16 mouse cellular contexts compared by ENCODE assay signal in genomic region chr10:68864606-68865378, GRCm38 (mm10).
DNase-seq lines count a peak whose midpoint lies in the region; ATAC-seq and TF ChIP-seq lines count a peak whose summit lies in the region.
"Had no signal": no experiment of that assay in that cellular context is flagged by ENCODE, and none has a peak within 500 bp of the region (broad histone marks: within the 10 kb centered on the region; RNA-seq: fewer than 3 reads in every experiment).

No protein-coding gene starts in this region.

- TF ChIP-seq CTCF in heart, adult 2 months (IDR thresholded peaks at IDR 0.05) = no peak

- TF ChIP-seq POLR2A in heart, adult 2 months (IDR thresholded peaks at IDR 0.05; ENCODE audit: insufficient read depth, low read depth, low read length) = no peak

- no peaks in the 10 kb centered on the region; the same call in 1 of the 2 replicates for H3K4me1 ChIP-seq in heart, adult 2 months (ENCODE audit: control insufficient read depth, insufficient read depth, low read length)
- peaks cover 13% of the 10 kb centered on the region for H3K4me1 ChIP-seq in embryonic facial prominence, embryonic 15.5 days
- no peaks in the 10 kb centered on the region for H3K4me1 ChIP-seq in intestine, embryonic 16.5 days (ENCODE audit: control insufficient read depth, insufficient read depth, low read length)
- H3K4me1 ChIP-seq: liver, embryonic 12.5 days had no signal

- H3K36me3 ChIP-seq in heart, adult 2 months (ENCODE audit: control insufficient read depth, insufficient read depth, low read length) = no peaks in the 10 kb centered on the region
- H3K36me3 ChIP-seq in embryonic facial prominence, embryonic 15.5 days = no peaks in the 10 kb centered on the region
- no peaks in the 10 kb centered on the region for H3K36me3 ChIP-seq in intestine, embryonic 16.5 days (ENCODE audit: control insufficient read depth, insufficient read depth, low read length)
- H3K36me3 ChIP-seq: heart, embryonic 15.5 days; liver, embryonic 12.5 days; neural tube, embryonic 13.5 days had no signal

- intact Hi-C loops in heart, adult 2 months (cut with DNase I) = no loop called here

- H3K9me3 ChIP-seq in embryonic facial prominence, embryonic 15.5 days (replicated peaks) = no peaks in the 10 kb centered on the region
- H3K9me3 ChIP-seq in intestine, embryonic 16.5 days (ENCODE audit: control insufficient read depth, low read length) = no peaks in the 10 kb centered on the region
- H3K9me3 ChIP-seq: heart, embryonic 15.5 days; liver, embryonic 12.5 days; neural tube, embryonic 13.5 days had no signal

- peak overlapping the region; percentile 17; the same call in 1 of the 2 replicates for H3K27ac ChIP-seq in heart, adult 2 months
- H3K27ac ChIP-seq in embryonic facial prominence, embryonic 15.5 days (replicated peaks) = peak overlapping the region; percentile 85
- H3K27ac ChIP-seq in intestine, embryonic 16.5 days (ENCODE audit: low read length) = no peak overlapping the region
- H3K27ac ChIP-seq: heart, embryonic 15.5 days; left cerebral cortex, adult 2 months; liver, embryonic 12.5 days; neural tube, embryonic 13.5 days had no signal

- no peak overlapping the region for H3K4me2 ChIP-seq in embryonic facial prominence, embryonic 15.5 days (replicated peaks)
- H3K4me2 ChIP-seq in intestine, embryonic 16.5 days (ENCODE audit: low read depth, low read length) = no peak overlapping the region
- H3K4me2 ChIP-seq: heart, embryonic 15.5 days; liver, embryonic 12.5 days; neural tube, embryonic 13.5 days had no signal

- peak; percentile 57 for ATAC-seq in embryonic facial prominence, embryonic 15.5 days (ENCODE audit: insufficient number of reproducible peaks, low FRiP score, low TSS enrichment, low read depth)
- ATAC-seq in intestine, embryonic 16.5 days = no peak
- ATAC-seq: liver, embryonic 12.5 days; lung, postnatal 0 days had no signal

- no peak for DNase-seq in heart, adult 2 months
- DNase-seq in heart, postnatal 4 days = no peak
- peak; percentile 5 for DNase-seq in right cerebral cortex, postnatal 4 days
- no peak for DNase-seq in right cerebral cortex, adult 18-20 months
- DNase-seq in skeletal muscle tissue, adult 2 months (ENCODE audit: low read depth, low spot score) = peak; percentile 13
- DNase-seq in thymus, postnatal 36 days = no peak
- DNase-seq: cerebellum, adult 9-11 months; kidney, adult 9 months had no signal

- H3K79me2 ChIP-seq in heart, adult 2 months (replicated peaks; ENCODE audit: control insufficient read depth, insufficient read depth, low read length) = no peaks in the 10 kb centered on the region

- no peak for TF ChIP-seq EP300 in heart, adult 2 months (IDR thresholded peaks at IDR 0.05; ENCODE audit: insufficient read depth, low read depth, low read length)

- no peak overlapping the region for H3K9ac ChIP-seq in heart, adult 2 months (ENCODE audit: low read depth, low read length)
- no peak overlapping the region for H3K9ac ChIP-seq in embryonic facial prominence, embryonic 15.5 days
- H3K9ac ChIP-seq in intestine, embryonic 16.5 days (ENCODE audit: low read depth, low read length) = no peak overlapping the region
- H3K9ac ChIP-seq: heart, embryonic 15.5 days; liver, embryonic 12.5 days; neural tube, embryonic 13.5 days had no signal

- 42% methylated on average over 8 of the region's 8 CpGs for WGBS in heart, adult 2 months
- 23% methylated on average over 8 of the region's 8 CpGs for WGBS in embryonic facial prominence, embryonic 15.5 days
- 62% methylated on average over 8 of the region's 8 CpGs for WGBS in intestine, embryonic 16.5 days

- no peak overlapping the region for H3K4me3 ChIP-seq in heart, adult 2 months
- H3K4me3 ChIP-seq in embryonic facial prominence, embryonic 15.5 days (replicated peaks) = no peak overlapping the region
- H3K4me3 ChIP-seq in intestine, embryonic 16.5 days (ENCODE audit: low read length) = no peak overlapping the region
- H3K4me3 ChIP-seq: heart, embryonic 15.5 days; left cerebral cortex, adult 2 months; liver, embryonic 12.5 days; neural tube, embryonic 13.5 days had no signal

- no peaks in the 10 kb centered on the region for H3K27me3 ChIP-seq in heart, adult 2 months (ENCODE audit: control insufficient read depth, insufficient read depth, low read length)
- H3K27me3 ChIP-seq in embryonic facial prominence, embryonic 15.5 days = no peaks in the 10 kb centered on the region
- H3K27me3 ChIP-seq in intestine, embryonic 16.5 days (replicated peaks; ENCODE audit: control insufficient read depth, insufficient read depth, low read length) = no peaks in the 10 kb centered on the region
- H3K27me3 ChIP-seq: CH12.LX; heart, embryonic 15.5 days; liver, embryonic 12.5 days; neural tube, embryonic 13.5 days had no signal

Comparison
In these comparisons a context has a peak if more than half of its experiments do, and no peak if none do; other contexts are left out.
1. DNase-seq: peak in right cerebral cortex, postnatal 4 days (single experiment) and skeletal muscle tissue, adult 2 months (single experiment); none in heart, adult 2 months (0 of 2), heart, postnatal 4 days (single experiment), right cerebral cortex, adult 18-20 months (single experiment) and thymus, postnatal 36 days (0 of 2).